Comparison of ENCODE assay signal across 15 mouse cellular contexts in the genomic region with DNA sequence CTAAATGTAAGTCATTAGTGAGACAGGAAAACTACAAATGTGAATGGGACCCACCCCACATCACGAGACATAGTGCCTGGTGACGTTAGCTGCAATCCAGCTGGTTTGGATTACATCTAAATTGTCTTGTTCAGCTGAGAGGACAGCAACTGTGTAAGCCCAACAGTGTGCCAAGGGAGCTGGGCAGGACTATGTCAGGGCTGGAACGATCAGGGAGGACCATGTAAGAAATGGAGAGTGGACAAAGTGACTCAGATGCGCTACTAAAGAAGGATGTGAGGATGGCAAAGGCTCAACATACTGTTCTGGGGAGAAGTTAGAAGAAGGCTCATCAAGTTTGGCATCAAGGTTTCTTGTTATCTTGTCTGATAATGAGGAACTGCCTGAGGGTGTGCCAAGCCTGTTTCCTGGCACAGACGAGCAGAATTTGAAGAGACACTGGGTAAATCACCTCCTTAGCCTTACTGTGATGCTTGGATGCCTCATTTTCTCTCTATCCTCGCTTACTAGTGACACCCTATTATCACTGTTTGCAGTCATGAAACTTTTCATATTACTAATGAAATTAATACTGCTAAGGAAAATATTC.
"Had no signal": no experiment of that assay in that cellular context is flagged by ENCODE, and none has a peak within 500 bp of the region (broad histone marks: within the 10 kb centered on the region; RNA-seq: fewer than 3 reads in every experiment).

No protein-coding gene starts in this region.

- H3K27me3 ChIP-seq: limb, embryonic 15.5 days; liver, embryonic 12.5 days; neural tube, embryonic 15.5 days had no signal

- H3K27ac ChIP-seq: layer of hippocampus, adult 2 months; limb, embryonic 15.5 days; liver, embryonic 12.5 days; midbrain, embryonic 10.5 days; neural tube, embryonic 15.5 days had no signal

- H3K4me3 ChIP-seq: layer of hippocampus, adult 2 months; limb, embryonic 15.5 days; liver, embryonic 12.5 days; midbrain, embryonic 10.5 days; myocyte; neural tube, embryonic 15.5 days had no signal

- H3K4me1 ChIP-seq: liver, embryonic 12.5 days had no signal

- H3K9me3 ChIP-seq: limb, embryonic 15.5 days; liver, embryonic 12.5 days; midbrain, embryonic 10.5 days; neural tube, embryonic 15.5 days had no signal

- ATAC-seq: liver, embryonic 12.5 days had no signal

- H3K4me2 ChIP-seq: limb, embryonic 15.5 days; liver, embryonic 12.5 days; lung, embryonic 14.5 days; neural tube, embryonic 15.5 days had no signal

- H3K9ac ChIP-seq: limb, embryonic 15.5 days; liver, embryonic 12.5 days; lung, embryonic 14.5 days; neural tube, embryonic 15.5 days had no signal

- H3K36me3 ChIP-seq: limb, embryonic 15.5 days; liver, embryonic 12.5 days; midbrain, embryonic 10.5 days; neural tube, embryonic 15.5 days had no signal

- DNase-seq: kidney, postnatal 10 days; kidney, postnatal 4 days; lung, embryonic 14.5 days; lung, postnatal 10 days; lung, postnatal 4 days; midbrain, embryonic 14.5 days; right cerebral cortex, adult 18-20 months; right cerebral cortex, postnatal 25 days; thymus, postnatal 36 days had no signal
